Mouse (Mus musculus) A20 (cell line): Measurements from ENCODE around the gene Xrcc5.

Source experiments
- DNase-seq: peaks from one replicate; pipeline ENCODE4 v3.0.0-alpha.2; 2011; ENCODE audit warnings: low read depth, low spot score

Xrcc5 gene

GRCm38 (mm10) chr1:72307317-72307798 is at the start of gene Xrcc5:
Gene Xrcc5 (plus strand): TSS chr1:72307421.
- DNase-seq: peak; percentile 96

- no peak for DNase-seq
Observed at GRCm38 (mm10) chr1:72263099-72263498, 44.1 kb upstream of the Xrcc5 start.

- DNase-seq: no peak
Observed at GRCm38 (mm10) chr1:72278085-72278484, 29.1 kb upstream of the Xrcc5 start.

- no peak for DNase-seq
Observed at GRCm38 (mm10) chr1:72282604-72283003, 24.6 kb upstream of the Xrcc5 start.

GRCm38 (mm10) chr1:72283992-72284485 is 23.2 kb upstream of the Xrcc5 start, which contains the start of the genes Pecr and Tmem169:
Gene Pecr (minus strand): TSS chr1:72284314.
Gene Tmem169 (plus strand): TSS chr1:72284369.
- peak; percentile 94 for DNase-seq

- DNase-seq: no peak
Observed at GRCm38 (mm10) chr1:72284539-72284938, 22.7 kb upstream of the Xrcc5 start.

- no peak for DNase-seq
Observed at GRCm38 (mm10) chr1:72286904-72287303, 20.3 kb upstream of the Xrcc5 start.

- no peak for DNase-seq
Observed at GRCm38 (mm10) chr1:72287893-72288292, 19.3 kb upstream of the Xrcc5 start.

- DNase-seq: no peak
Observed at GRCm38 (mm10) chr1:72288527-72289150, 18.6 kb upstream of the Xrcc5 start.

- no peak for DNase-seq
Observed at GRCm38 (mm10) chr1:72290896-72291295, 16.3 kb upstream of the Xrcc5 start.

- DNase-seq: no peak
Observed at GRCm38 (mm10) chr1:72291421-72291820, 15.8 kb upstream of the Xrcc5 start.

GRCm38 (mm10) chr1:72291925-72292324 is 15.3 kb upstream of the Xrcc5 start:
- DNase-seq: no peak

GRCm38 (mm10) chr1:72293869-72294663 is 13.2 kb upstream of the Xrcc5 start:
- DNase-seq: no peak

- no peak for DNase-seq
Observed at GRCm38 (mm10) chr1:72295746-72296145, 11.5 kb upstream of the Xrcc5 start.

- DNase-seq: peak; percentile 40
Observed at GRCm38 (mm10) chr1:72301845-72302244, 5.4 kb upstream of the Xrcc5 start.

GRCm38 (mm10) chr1:72306241-72306640 is 980 bp upstream of the Xrcc5 start:
- no peak for DNase-seq

- DNase-seq: peak; percentile 85
Observed at GRCm38 (mm10) chr1:72306679-72307181, 491 bp upstream of the Xrcc5 start.

GRCm38 (mm10) chr1:72308919-72309318 is 1.7 kb downstream of the Xrcc5 start:
- no peak for DNase-seq

- DNase-seq: no peak
Observed at GRCm38 (mm10) chr1:72309744-72310424, 2.7 kb downstream of the Xrcc5 start.

GRCm38 (mm10) chr1:72312701-72313398 is 5.6 kb downstream of the Xrcc5 start:
- no peak for DNase-seq

- peak; percentile 65 for DNase-seq
Observed at GRCm38 (mm10) chr1:72313399-72314039, 6.3 kb downstream of the Xrcc5 start.
